Mouse (Mus musculus) urinary bladder, postnatal 25 days (tissue): ENCODE results near the gene Hlx.
A peak's percentile ranks its signal among the peaks of the same experiment; 100 is the strongest.

Experiments used
- DNase-seq: peaks from one replicate; pipeline ENCODE4 v3.0.0; 2022; ENCODE audit warnings: low spot score

Hlx gene

DNA sequence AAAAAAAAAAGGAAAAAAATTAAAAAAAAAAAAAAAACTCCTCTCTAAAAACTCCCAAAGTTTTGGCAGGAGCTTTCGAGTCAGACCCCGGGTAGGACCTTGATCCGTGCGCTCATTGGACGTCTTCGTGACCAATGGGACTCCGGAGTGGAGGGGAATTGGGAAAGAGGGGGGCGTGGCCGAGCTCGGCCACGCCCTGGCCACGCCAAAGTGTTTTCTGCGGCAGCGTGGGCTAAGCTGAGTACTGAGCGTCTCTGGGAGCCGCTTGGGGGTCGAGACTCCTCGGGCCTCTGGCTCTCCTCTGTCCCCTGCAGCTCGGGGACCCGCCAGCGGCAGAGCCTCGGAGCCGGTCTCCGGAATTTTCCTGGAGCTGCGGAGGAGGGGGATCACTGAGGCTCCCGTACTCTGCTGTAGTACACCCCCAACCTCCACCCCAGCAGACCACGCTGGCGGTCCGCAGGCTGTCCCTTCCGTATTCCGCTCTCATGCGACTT is at the start of gene Hlx:
Gene Hlx (minus strand): TSS at position 64 of the 494 bp plus-strand sequence.
- peak; percentile 48 for DNase-seq

- DNase-seq, result no peak
These were observed 49.7 kb upstream of the Hlx start for GRCm38 (mm10) chr1:184782161-184782513.

DNA sequence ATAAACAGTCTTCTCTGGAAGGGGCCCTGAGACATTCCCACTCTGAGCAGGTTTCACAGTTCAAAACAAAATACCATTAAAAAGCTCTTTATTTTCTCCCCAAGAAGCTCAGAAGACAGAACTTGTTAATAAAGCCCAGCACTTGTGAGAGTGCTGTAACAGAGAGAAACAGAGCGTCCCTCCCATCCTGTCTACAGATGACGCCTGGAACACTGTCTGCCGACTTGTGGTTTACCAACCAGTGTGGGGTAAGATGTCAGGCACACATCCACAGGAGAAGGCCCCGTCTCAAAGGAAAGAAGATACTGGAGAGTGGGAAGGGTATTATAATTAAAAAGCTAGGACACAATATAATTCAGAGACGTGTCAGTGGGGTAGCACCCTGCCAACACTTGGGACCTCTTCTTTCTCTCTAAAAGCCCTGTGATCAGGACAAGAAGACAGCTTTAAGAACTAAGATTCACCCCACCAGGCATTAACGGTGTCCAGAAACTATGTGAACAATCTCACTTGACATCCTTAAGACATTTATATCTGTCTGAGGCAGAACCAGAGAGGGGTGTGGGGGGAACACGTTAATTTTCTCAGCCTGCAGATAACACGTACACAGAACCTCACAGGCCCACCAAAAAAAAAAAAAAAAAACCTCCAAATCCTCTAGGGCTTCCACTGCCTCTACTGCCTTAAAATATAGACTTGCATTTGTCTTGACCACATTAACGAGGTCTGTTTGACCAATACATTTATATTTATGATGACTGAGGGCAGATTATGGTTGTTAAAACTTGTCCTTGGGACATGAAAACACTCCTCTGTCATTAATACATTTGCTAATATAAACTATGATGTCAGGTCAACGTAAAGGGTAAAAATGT is 49.1 kb upstream of the Hlx start:
- DNase-seq, result no peak

- DNase-seq, result no peak
These were observed 45.7 kb upstream of the Hlx start for GRCm38 (mm10) chr1:184778157-184778556.

DNA sequence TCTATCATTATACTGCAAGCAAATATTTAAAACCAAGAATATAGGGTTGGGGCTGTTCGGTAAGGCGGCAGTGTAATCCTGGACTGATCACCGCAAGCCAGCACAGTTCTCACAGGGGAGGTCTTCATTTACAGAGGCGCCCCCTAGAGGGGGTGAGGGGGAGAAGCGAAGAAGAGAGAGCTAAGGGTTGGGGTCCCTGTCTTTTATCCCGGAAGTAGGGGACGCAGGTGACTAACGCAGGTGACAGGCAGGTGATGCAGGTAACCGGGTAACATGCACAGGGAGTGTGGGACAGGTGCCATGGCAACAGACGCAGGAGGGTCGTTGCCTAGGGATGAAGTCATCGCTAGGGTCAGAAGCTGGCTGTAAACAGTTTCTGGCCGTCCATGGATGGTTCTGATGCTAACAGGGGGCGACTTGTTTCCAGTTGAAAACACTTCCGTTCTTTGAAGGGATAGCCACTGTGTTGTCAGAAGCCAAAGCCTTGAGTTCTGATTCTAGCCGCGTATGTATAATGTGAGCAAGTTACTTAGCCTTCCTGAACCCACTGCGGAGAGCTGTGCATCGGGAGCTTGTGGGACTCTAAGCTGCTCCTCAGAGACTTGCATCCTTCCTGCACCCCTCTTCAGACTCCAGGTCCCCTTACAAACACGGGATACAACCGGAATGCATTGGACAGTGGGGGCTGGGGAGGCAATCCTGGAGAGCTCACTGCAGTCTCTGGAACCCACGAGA is 44.8 kb upstream of the Hlx start:
- no peak for DNase-seq

DNA sequence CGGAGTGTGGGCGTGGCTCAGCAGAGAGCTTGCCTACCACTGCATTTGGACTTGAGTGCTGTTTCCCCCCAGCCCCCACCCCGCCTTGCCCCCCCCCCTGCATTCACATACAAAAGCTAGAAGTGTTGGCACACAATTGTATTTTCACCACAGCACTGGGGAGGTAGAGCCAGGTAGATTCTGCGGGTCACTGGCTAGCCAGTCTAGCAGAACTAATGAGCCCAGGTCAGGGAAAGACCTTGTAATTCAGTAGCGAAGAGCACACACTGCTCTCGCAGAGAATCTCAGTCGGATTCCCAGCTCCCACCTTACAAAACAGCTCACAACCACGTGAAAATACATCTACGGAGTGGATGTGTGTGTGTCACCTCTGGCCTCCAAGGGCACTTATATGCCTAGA is 42.9 kb upstream of the Hlx start:
- no peak for DNase-seq

DNA sequence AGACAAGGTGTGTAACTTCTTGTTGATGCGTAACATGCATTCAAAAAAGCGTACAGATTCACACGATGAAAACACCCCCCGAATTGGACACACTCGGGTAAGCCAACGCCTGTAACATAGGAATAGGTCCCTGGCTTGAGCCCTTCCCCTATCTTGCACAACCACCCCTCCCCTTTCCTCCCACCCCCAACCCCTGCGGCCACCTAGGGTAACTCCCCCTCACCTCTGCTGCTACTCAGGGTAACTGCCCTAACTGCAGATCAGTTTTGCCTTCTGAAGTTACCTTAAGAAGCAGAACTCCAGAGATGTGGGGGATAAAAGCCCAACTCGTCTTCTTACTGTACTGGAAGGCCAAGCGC is 39.5 kb upstream of the Hlx start:
- no peak for DNase-seq

GRCm38 (mm10) chr1:184771202-184771890 is 38.9 kb upstream of the Hlx start:
- peak; percentile 79 for DNase-seq

DNA sequence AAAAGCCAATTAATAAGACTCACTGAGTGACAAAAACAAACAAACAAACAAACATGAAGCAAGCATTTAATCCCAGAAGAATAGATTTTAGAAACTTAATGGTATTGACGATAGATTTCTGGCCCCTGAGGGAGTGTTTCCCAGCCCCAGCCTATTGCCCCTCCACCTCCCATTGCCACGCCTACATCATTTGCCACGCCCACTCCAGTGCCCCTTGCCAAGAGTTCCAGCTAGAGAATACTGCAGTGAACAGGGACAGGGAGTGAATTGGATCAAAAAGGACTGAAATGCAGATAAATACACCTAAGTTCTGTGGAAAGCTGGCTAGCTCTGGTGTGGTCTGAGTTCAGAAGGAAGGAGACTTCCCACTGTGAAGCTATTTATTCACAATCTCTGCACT is 31.4 kb upstream of the Hlx start:
- DNase-seq, result no peak

GRCm38 (mm10) chr1:184762941-184763340 is 30.5 kb upstream of the Hlx start:
- DNase-seq, result no peak

GRCm38 (mm10) chr1:184761988-184762387 is 29.6 kb upstream of the Hlx start:
- DNase-seq, result no peak

GRCm38 (mm10) chr1:184752671-184753070 is 20.3 kb upstream of the Hlx start:
- DNase-seq, result no peak

DNA sequence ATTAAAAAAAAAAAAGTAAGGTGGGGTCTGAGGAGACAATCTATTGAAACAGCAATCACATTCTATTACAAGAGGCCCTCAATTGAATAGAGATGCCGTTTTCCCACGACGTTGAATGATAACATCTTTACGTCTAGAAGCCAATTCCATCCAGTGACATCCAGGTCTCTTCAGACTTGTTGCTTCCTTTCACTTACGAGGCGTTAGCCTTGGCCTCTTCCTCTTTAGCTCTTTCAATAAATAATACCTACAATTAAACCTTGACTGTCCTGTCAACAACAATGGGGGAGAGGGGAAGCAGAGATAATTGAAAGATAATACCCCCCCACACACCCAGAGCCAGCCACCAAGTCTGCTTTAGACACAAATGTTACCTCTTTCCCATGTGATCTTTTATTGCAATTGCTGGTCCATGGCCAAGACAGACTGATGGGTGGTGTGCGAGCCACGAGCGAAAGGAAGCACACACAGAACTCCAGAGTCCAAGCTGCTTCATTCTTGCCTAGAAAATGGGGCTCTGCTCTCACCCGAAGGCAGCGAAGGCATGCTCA is 17.8 kb upstream of the Hlx start:
- no peak for DNase-seq

DNA sequence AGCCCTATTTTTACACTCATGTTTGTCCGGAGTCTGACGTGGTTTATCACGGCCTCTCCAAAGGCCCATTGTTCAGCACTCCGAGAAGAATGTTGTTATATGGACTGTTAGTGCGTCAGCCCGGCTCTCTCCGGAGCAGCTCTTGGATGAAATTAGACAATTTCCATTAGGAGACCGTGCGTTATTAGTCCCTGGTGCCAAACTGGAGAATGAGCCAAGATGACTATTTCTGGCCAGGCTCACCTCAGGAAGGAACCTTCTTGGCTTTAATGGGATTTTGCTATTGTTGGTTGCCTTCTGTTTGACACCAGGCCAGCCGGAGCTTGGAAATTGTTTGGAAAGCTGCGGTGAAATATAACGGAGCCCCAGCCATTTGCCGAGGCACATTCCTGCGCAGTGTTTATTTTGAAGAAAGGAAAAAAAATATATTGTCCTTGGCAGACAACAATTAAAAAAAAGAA is 16.3 kb upstream of the Hlx start:
- no peak for DNase-seq

DNA sequence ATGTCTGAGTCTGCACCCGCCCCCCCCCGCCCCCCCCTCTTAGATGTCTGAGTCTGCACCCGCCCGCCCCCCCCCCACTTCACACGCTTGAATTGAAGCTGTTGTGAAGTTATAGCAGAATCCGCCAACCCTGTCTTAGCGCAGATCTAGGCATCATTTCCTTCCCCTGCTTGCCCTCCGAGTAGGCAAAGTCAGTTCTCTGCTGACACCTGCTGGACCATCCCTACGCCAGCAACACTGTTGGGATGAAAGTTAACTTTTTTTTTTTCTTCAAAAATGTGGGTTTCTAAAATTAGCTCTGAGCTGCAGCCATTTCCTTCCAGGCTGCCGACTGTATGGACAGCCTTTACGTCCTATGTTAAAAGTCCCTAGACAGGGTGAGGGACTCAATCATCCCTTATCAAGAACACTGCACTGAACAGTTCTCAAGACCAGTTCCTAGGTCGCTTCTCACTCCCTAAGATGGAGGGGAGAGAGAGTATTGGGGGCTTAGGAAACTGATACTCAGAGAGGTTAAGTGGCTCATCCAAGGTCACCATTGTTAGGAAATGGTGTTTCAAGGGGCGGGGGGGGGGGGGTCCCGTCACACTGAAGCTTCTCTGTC is 5.6 kb upstream of the Hlx start:
- DNase-seq, result peak; percentile 50

- DNase-seq, result no peak
These were observed 4.8 kb upstream of the Hlx start for GRCm38 (mm10) chr1:184737228-184737627.

DNA sequence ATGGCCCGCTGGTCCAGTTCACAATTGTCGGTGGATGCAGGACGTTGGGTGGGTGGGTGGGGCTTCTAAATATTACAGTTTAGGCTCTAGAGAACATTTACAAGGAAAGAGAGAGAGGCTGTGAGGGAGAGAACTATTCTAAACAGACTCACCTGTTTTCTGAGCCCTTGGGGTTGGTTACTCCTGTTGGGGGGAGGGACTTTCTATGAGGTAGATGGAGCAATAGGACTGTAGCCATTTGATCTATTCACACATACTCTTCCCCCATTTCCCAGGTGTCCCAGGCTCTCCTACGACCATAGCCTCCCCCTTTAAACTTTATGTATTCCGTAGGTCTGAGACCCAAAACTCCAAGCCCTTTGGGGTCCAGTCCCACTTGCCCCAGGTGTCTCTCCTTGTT is 3.8 kb upstream of the Hlx start:
- DNase-seq, result no peak

GRCm38 (mm10) chr1:184734991-184735920 is 2.8 kb upstream of the Hlx start:
- DNase-seq, result no peak

GRCm38 (mm10) chr1:184734067-184734830 is 1.8 kb upstream of the Hlx start:
- DNase-seq, result no peak
